Mouse (Mus musculus): ENCODE results near the gene Adamts3.

GRCm38 (mm10) chr5:89727497-89728057 is 155.6 kb downstream of the Adamts3 start:
- TF ChIP-seq POLR2A (IDR thresholded peaks at IDR 0.05; ENCODE audit: borderline replicate concordance, extremely low read depth, insufficient read depth, insufficient read length, poor library complexity, severe bottlenecking) (no peak), CTCF (IDR thresholded peaks at IDR 0.05; ENCODE audit: borderline replicate concordance, extremely low read depth, insufficient read depth, insufficient read length) (no peak)
